Comparison of ENCODE assay signal across 19 mouse cellular contexts in the genomic region with DNA sequence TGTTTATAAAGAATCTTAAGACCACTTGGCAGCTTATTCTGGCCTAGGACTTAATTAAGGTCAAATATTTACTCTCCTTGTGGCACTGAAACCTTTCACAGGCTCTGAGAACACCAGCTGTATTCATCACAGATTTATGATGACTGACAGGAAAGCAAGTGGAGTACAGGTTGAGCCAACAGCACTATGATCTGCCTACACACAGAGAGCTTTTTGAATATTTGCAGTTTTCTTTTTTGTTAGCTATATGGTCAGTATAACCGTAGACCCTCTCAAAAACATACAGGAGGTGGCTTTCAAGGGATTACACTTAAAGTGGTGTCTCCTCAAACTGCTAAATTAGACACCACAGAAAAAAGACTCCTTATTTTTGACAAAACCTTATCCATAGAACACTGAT.
"Had no signal": no experiment of that assay in that cellular context is flagged by ENCODE, and none has a peak within 500 bp of the region (broad histone marks: within the 10 kb centered on the region; RNA-seq: fewer than 3 reads in every experiment).

No protein-coding gene starts in this region.

- H3K27me3 ChIP-seq: midbrain, embryonic 13.5 days; midbrain, embryonic 15.5 days; neural tube, embryonic 13.5 days; neural tube, embryonic 15.5 days; stomach, embryonic 15.5 days had no signal

- H3K4me1 ChIP-seq: midbrain, embryonic 10.5 days; midbrain, embryonic 13.5 days; midbrain, embryonic 15.5 days; neural tube, embryonic 13.5 days; neural tube, embryonic 15.5 days; stomach, embryonic 15.5 days had no signal

- H3K27ac ChIP-seq: midbrain, embryonic 10.5 days; midbrain, embryonic 13.5 days; midbrain, embryonic 15.5 days; neural tube, embryonic 13.5 days; neural tube, embryonic 15.5 days; stomach, embryonic 15.5 days; stomach, postnatal 0 days had no signal

- H3K9me3 ChIP-seq: midbrain, embryonic 10.5 days; midbrain, embryonic 13.5 days; midbrain, embryonic 15.5 days; neural tube, embryonic 13.5 days; neural tube, embryonic 15.5 days; stomach, embryonic 15.5 days had no signal

- H3K36me3 ChIP-seq: midbrain, embryonic 10.5 days; midbrain, embryonic 13.5 days; midbrain, embryonic 15.5 days; neural tube, embryonic 13.5 days; neural tube, embryonic 15.5 days; stomach, embryonic 15.5 days had no signal

- ATAC-seq: midbrain, embryonic 13.5 days; midbrain, embryonic 15.5 days had no signal

- H3K4me2 ChIP-seq: lung, embryonic 14.5 days; midbrain, embryonic 13.5 days; midbrain, embryonic 15.5 days; neural tube, embryonic 13.5 days; neural tube, embryonic 15.5 days; stomach, embryonic 15.5 days had no signal

- H3K9ac ChIP-seq: lung, embryonic 14.5 days; midbrain, embryonic 13.5 days; midbrain, embryonic 15.5 days; neural tube, embryonic 13.5 days; neural tube, embryonic 15.5 days; stomach, embryonic 15.5 days had no signal

- H3K4me3 ChIP-seq: midbrain, embryonic 10.5 days; midbrain, embryonic 13.5 days; midbrain, embryonic 15.5 days; myocyte; neural tube, embryonic 13.5 days; neural tube, embryonic 15.5 days; stomach, embryonic 15.5 days had no signal

- DNase-seq: lung, adult 18-20 months; lung, embryonic 14.5 days; lung, postnatal 10 days; lung, postnatal 4 days; retina, postnatal 1 day; right cerebral cortex, adult 18-20 months; right cerebral cortex, postnatal 25 days; right cerebral cortex, postnatal 4 days; thymus, adult 2 months; thymus, postnatal 25 days; thymus, postnatal 4 days had no signal
